Mouse (Mus musculus): ENCODE results near the gene Zfp710. TPM values are rescaled to one million over a fixed set of nuclear protein-coding genes. Genes with fewer than 3 reads are reported as not detected.

Zfp710 gene
- polyA plus RNA-seq, 1 experiment = 45.3 TPM

DNA sequence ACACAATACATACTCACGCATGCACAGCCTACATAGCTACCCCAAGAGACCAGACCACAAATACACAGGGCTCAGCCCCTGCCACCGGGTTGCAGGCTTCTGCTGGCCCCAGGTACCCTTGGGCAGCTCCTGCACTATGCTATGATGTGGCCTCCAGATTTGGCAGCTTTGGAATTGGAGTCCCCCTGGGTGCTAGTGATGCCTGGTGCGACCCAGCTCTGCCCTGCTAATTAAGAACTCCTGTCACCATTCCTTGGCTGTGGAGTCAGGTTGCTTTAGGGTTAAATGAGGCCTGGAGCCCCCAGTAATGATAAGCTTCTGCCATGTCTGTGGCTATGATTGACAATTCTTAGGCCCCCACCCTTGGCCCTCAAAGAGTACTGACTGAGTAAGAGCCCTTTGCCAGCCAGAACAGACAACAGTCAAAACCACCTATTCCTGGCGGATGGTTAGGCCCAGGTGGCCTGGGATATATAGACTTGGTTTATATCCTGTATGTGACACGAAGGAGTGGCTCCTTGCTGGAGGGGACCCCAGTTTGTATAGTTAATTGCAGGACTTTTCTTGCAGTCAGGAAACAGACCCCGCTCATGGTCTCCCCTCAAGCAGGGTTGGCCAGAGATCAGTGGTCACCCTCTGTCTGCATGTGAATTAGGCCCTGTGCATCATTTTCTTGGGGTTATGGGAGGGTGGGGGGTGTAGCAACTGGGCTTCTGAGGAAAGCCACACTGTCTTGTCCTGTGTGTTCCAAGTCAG, 52.5 kb downstream of the Zfp710 start:
- Histone ChIP-seq H3K4me1 (ENCODE audit: control insufficient read depth, insufficient read depth, insufficient read length) (peaks cover 39% of the 10 kb centered on the region), H3K27me3 (ENCODE audit: control insufficient read depth, insufficient read depth, low read length) (no peaks in the 10 kb centered on the region), H3K4me3 (ENCODE audit: extremely low read depth, insufficient read depth, insufficient read length) (no peak overlapping the region), H3K36me3 (ENCODE audit: control insufficient read depth, insufficient read depth, low read length) (peaks cover 13% of the 10 kb centered on the region), H3K27ac (ENCODE audit: insufficient read depth, low read length) (no peak overlapping the region; the same call in 1 of the 2 replicates)
- 85% methylated on average over 6 of the region's 6 CpGs for WGBS
- no peak for DNase-seq (ENCODE audit: low read depth in 1 of 2, low spot score in 2 of 2)
- TF ChIP-seq POLR2A (IDR thresholded peaks at IDR 0.05; ENCODE audit: low read depth, low read length) (no peak), CTCF (IDR thresholded peaks at IDR 0.05; ENCODE audit: extremely low read depth, insufficient read depth, insufficient read length, insufficient replicate concordance) (no peak)

GRCm38 (mm10) chr7:80077801-80078200, 53.2 kb downstream of the Zfp710 start:
- Histone ChIP-seq H3K27ac (ENCODE audit: insufficient read depth, low read length) (no peak overlapping the region), H3K4me1 (ENCODE audit: control insufficient read depth, insufficient read depth, insufficient read length) (peaks cover 39% of the 10 kb centered on the region), H3K27me3 (ENCODE audit: control insufficient read depth, insufficient read depth, low read length) (no peaks in the 10 kb centered on the region), H3K36me3 (ENCODE audit: control insufficient read depth, insufficient read depth, low read length) (peaks cover 14% of the 10 kb centered on the region), H3K4me3 (ENCODE audit: extremely low read depth, insufficient read depth, insufficient read length) (no peak overlapping the region)
- no peak for TF ChIP-seq POLR2A (IDR thresholded peaks at IDR 0.05; ENCODE audit: low read depth, low read length)
- TF ChIP-seq CTCF (IDR thresholded peaks at IDR 0.05; ENCODE audit: extremely low read depth, insufficient read depth, insufficient read length, insufficient replicate concordance) = no peak
- DNase-seq (ENCODE audit: low read depth in 1 of 2, low spot score in 2 of 2) = no peak
- 61% methylated on average over 9 of the region's 9 CpGs for WGBS

DNA sequence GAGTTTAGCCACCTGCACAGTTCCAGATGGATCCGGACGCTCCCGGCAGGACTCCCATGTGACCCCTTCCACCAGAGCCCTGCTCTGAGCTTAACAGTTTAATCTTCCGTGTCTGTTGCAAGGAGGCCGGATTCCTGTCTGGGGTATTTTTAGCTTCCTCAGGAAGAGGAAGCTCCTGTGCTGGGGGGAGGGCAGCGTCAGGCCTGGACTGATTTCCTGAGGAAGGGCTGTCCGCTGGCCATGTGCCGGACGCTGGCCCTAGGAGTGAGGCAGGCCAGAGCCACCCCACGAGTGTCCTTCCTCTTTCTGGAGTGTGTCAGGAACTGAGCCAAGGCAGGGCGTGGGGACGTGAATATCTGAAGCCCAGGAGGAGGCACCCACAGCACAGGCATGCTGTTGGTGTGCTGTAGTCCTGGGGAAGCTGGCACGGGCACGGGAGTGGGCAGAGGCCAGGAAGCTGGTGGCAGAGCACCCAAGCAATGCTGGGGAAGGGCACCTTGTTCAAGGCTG, 54.2 kb downstream of the Zfp710 start:
- no peak overlapping the region for H3K4me3 ChIP-seq (ENCODE audit: extremely low read depth, insufficient read depth, insufficient read length)
- peaks cover 14% of the 10 kb centered on the region for H3K36me3 ChIP-seq (ENCODE audit: control insufficient read depth, insufficient read depth, low read length)
- no peaks in the 10 kb centered on the region for H3K27me3 ChIP-seq (ENCODE audit: control insufficient read depth, insufficient read depth, low read length)
- WGBS = 13% methylated on average over 14 of the region's 14 CpGs
- peak in 1 of 2 experiments; percentile 48 for DNase-seq (ENCODE audit: low read depth in 1 of 2, low spot score in 2 of 2)
- TF ChIP-seq CTCF (IDR thresholded peaks at IDR 0.05; ENCODE audit: extremely low read depth, insufficient read depth, insufficient read length, insufficient replicate concordance) = no peak
- H3K4me1 ChIP-seq (ENCODE audit: control insufficient read depth, insufficient read depth, insufficient read length) = peaks cover 34% of the 10 kb centered on the region
- H3K27ac ChIP-seq (ENCODE audit: insufficient read depth, low read length) = peak overlapping the region; percentile 36

GRCm38 (mm10) chr7:80081586-80082554, 57.3 kb downstream of the Zfp710 start:
- DNase-seq (ENCODE audit: low read depth in 1 of 2, low spot score in 2 of 2) = no peak
- Histone ChIP-seq H3K27ac (ENCODE audit: insufficient read depth, low read length) (no peak overlapping the region), H3K4me3 (ENCODE audit: extremely low read depth, insufficient read depth, insufficient read length) (no peak overlapping the region), H3K27me3 (ENCODE audit: control insufficient read depth, insufficient read depth, low read length) (no peaks in the 10 kb centered on the region), H3K36me3 (ENCODE audit: control insufficient read depth, insufficient read depth, low read length) (peaks cover 26% of the 10 kb centered on the region), H3K4me1 (ENCODE audit: control insufficient read depth, insufficient read depth, insufficient read length) (peaks cover 9% of the 10 kb centered on the region)
- WGBS = 89% methylated on average over 42 of the region's 42 CpGs
- TF ChIP-seq POLR2A (IDR thresholded peaks at IDR 0.05; ENCODE audit: low read depth, low read length) (no peak), CTCF (IDR thresholded peaks at IDR 0.05; ENCODE audit: extremely low read depth, insufficient read depth, insufficient read length, insufficient replicate concordance) (no peak)

DNA sequence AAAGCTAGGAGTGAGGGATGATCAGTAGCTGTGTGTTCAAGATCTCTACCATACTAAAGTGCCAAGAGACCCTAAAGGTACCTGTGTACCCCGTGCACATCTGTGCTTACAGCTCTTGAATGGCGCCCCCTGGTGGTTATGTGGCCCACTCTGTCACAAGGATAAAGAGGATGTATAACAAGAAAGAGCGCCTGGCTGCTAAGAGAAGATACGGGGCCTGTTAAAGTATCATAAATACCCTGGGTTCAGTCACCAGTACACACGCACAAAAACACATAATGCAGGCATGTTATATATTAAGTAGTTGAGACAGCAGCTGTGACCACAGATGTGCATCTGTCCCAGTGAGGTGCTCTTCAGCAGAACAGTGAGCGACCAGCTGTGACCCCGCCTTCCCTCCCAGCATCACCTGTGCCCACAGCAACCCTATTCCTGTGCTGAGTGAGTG, 59.9 kb downstream of the Zfp710 start:
- peak; percentile 57 to 65 for DNase-seq (ENCODE audit: low read depth in 1 of 2, low spot score in 2 of 2)
- no peak overlapping the region for H3K4me3 ChIP-seq (ENCODE audit: extremely low read depth, insufficient read depth, insufficient read length)
- peaks cover 36% of the 10 kb centered on the region for H3K36me3 ChIP-seq (ENCODE audit: control insufficient read depth, insufficient read depth, low read length)
- no peak overlapping the region for H3K27ac ChIP-seq (ENCODE audit: insufficient read depth, low read length)
- TF ChIP-seq POLR2A (IDR thresholded peaks at IDR 0.05; ENCODE audit: low read depth, low read length) = no peak
- peak; percentile 70; the same call in 1 of the 2 replicates for TF ChIP-seq CTCF (IDR thresholded peaks at IDR 0.05; ENCODE audit: extremely low read depth, insufficient read depth, insufficient read length, insufficient replicate concordance)
- WGBS = 31% methylated on average over 7 of the region's 7 CpGs
- H3K27me3 ChIP-seq (ENCODE audit: control insufficient read depth, insufficient read depth, low read length) = no peaks in the 10 kb centered on the region
- no peaks in the 10 kb centered on the region; the same call in 1 of the 2 replicates for H3K4me1 ChIP-seq (ENCODE audit: control insufficient read depth, insufficient read depth, insufficient read length)

DNA sequence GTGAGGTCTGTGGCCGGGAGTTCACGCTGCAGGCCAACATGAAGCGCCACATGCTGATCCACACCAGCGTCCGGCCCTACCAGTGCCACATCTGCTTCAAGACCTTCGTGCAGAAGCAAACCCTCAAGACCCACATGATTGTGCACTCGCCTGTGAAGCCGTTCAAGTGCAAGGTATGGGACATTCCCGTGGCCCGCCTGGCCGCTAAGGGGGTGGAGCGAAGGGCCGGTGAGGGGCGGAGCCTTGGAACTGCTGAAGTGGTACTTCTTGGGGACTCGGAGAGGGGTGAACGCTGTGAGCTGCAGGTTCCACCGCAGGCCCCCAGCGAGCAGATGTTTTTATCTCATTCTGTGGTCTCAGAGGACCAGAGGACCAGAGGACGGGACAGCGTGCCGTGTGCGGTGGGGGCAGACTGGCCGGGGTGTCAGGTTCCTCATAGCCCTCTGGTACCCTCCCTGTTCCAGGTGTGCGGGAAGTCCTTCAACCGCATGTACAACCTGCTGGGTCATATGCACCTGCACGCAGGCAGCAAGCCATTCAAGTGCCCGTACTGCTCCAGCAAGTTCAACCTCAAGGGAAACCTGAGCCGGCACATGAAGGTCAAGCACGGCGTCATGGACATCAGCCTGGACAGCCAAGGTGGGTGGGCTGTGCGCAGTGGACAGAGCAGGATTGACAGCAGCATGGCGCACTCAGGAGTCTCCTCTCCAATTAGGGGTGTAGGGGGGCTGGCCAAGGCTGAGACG, 61.5 kb downstream of the Zfp710 start:
- no peaks in the 10 kb centered on the region for H3K27me3 ChIP-seq (ENCODE audit: control insufficient read depth, insufficient read depth, low read length)
- 91% methylated on average over 33 of the region's 33 CpGs for WGBS
- TF ChIP-seq CTCF (IDR thresholded peaks at IDR 0.05; ENCODE audit: extremely low read depth, insufficient read depth, insufficient read length, insufficient replicate concordance) (no peak), POLR2A (IDR thresholded peaks at IDR 0.05; ENCODE audit: low read depth, low read length) (no peak)
- H3K4me1 ChIP-seq (ENCODE audit: control insufficient read depth, insufficient read depth, insufficient read length) = peaks cover 9% of the 10 kb centered on the region; the same call in 1 of the 2 replicates
- no peak overlapping the region for H3K27ac ChIP-seq (ENCODE audit: insufficient read depth, low read length)
- peaks cover 38% of the 10 kb centered on the region for H3K36me3 ChIP-seq (ENCODE audit: control insufficient read depth, insufficient read depth, low read length)
- H3K4me3 ChIP-seq (ENCODE audit: extremely low read depth, insufficient read depth, insufficient read length) = no peak overlapping the region
- DNase-seq (ENCODE audit: low read depth in 1 of 2, low spot score in 2 of 2) = no peak
